In genomic region chr12:111533096-111533794, GRCm38 (mm10) we compare ENCODE assay signal across 23 mouse cellular contexts. TPM values are rescaled to one million over a fixed set of nuclear protein-coding genes. Genes with fewer than 3 reads are reported as not detected.
A peak's percentile ranks its signal among the peaks of the same experiment; 100 is the strongest.
DNase-seq lines count a peak whose midpoint lies in the region; ATAC-seq and TF ChIP-seq lines count a peak whose summit lies in the region.
"Had no signal": no experiment of that assay in that cellular context is flagged by ENCODE, and none has a peak within 500 bp of the region (broad histone marks: within the 10 kb centered on the region; RNA-seq: fewer than 3 reads in every experiment).

No protein-coding gene starts in this region.

- no peaks in the 10 kb centered on the region for H3K9me3 ChIP-seq in hindbrain, embryonic 13.5 days
- no peaks in the 10 kb centered on the region for H3K9me3 ChIP-seq in hindbrain, embryonic 11.5 days (ENCODE audit: control insufficient read depth, low read length)
- H3K9me3 ChIP-seq: embryonic facial prominence, embryonic 15.5 days; forebrain, embryonic 15.5 days; heart, embryonic 15.5 days; hindbrain, embryonic 15.5 days had no signal

- no peak for ATAC-seq in hindbrain, embryonic 13.5 days (ENCODE audit: low FRiP score)
- no peak for ATAC-seq in hindbrain, embryonic 11.5 days (ENCODE audit: low FRiP score)
- ATAC-seq: forebrain, embryonic 15.5 days had no signal

- H3K4me3 ChIP-seq in hindbrain, embryonic 13.5 days, result no peak overlapping the region
- H3K4me3 ChIP-seq in hindbrain, embryonic 11.5 days (ENCODE audit: low read depth, low read length), result no peak overlapping the region
- H3K4me3 ChIP-seq in cortical plate, adult 2 months (ENCODE audit: insufficient read depth, low read length), result no peak overlapping the region
- H3K4me3 ChIP-seq: embryonic facial prominence, embryonic 15.5 days; erythroblast, embryonic 14.5 days; forebrain, embryonic 15.5 days; heart, adult 2 months; heart, embryonic 15.5 days; hindbrain, embryonic 15.5 days had no signal

- WGBS in hindbrain, embryonic 13.5 days, result 70% methylated on average over 11 of the region's 11 CpGs
- 65% methylated on average over 11 of the region's 11 CpGs for WGBS in hindbrain, embryonic 11.5 days

- 0 out of 2 replicates have a peak overlapping the region, but pooled peaks have one; percentile 24 for H3K9ac ChIP-seq in hindbrain, embryonic 13.5 days
- no peak overlapping the region for H3K9ac ChIP-seq in hindbrain, embryonic 11.5 days (ENCODE audit: low read depth, low read length)
- H3K9ac ChIP-seq: embryonic facial prominence, embryonic 15.5 days; forebrain, embryonic 15.5 days; heart, embryonic 15.5 days; hindbrain, embryonic 15.5 days had no signal

- H3K4me2 ChIP-seq in hindbrain, embryonic 13.5 days, result no peak overlapping the region
- no peak overlapping the region for H3K4me2 ChIP-seq in hindbrain, embryonic 11.5 days (replicated peaks; ENCODE audit: low read depth, low read length)
- H3K4me2 ChIP-seq: embryonic facial prominence, embryonic 15.5 days; forebrain, embryonic 15.5 days; heart, embryonic 11.5 days; heart, embryonic 15.5 days; hindbrain, embryonic 15.5 days had no signal

- peak; percentile 82; the same call in 1 of the 2 replicates for TF ChIP-seq POLR2A in cortical plate, adult 2 months (IDR thresholded peaks at IDR 0.05; ENCODE audit: extremely low read depth, insufficient read depth, low read length)

- no peaks in the 10 kb centered on the region for H3K36me3 ChIP-seq in hindbrain, embryonic 13.5 days
- H3K36me3 ChIP-seq in hindbrain, embryonic 11.5 days (ENCODE audit: control insufficient read depth, insufficient read depth, low read length), result no peaks in the 10 kb centered on the region
- H3K36me3 ChIP-seq: embryonic facial prominence, embryonic 15.5 days; forebrain, embryonic 15.5 days; heart, embryonic 15.5 days; hindbrain, embryonic 15.5 days had no signal

- no peak for DNase-seq in hindbrain, embryonic 11.5 days (ENCODE audit: low spot score)
- peak; percentile 34 to 75 for DNase-seq in left cerebral cortex, postnatal 25 days (ENCODE audit: low spot score in 2 of 2)
- no peak for DNase-seq in left cerebral cortex, adult 11 months (ENCODE audit: low spot score)
- peak; percentile 37 for DNase-seq in right cerebral cortex, postnatal 25 days
- DNase-seq in right cerebral cortex, postnatal 14 days, result no peak
- no peak for DNase-seq in spleen, postnatal 14 days (ENCODE audit: low spot score in 2 of 2)
- DNase-seq: adrenal gland, adult 2 months; adrenal gland, postnatal 25 days; cerebellum, adult 2 months; cerebellum, postnatal 10 days; embryo, embryonic 11 days; gastrocnemius, postnatal 14 days; heart, adult 2 months; heart, postnatal 14 days had no signal

- intact Hi-C loops in left cerebral cortex, postnatal 25 days (cut with DNase I), result no loop called here

- no peak for TF ChIP-seq CTCF in cortical plate, adult 2 months (IDR thresholded peaks at IDR 0.05; ENCODE audit: extremely low read depth, insufficient read depth, low read length)

- H3K4me1 ChIP-seq in hindbrain, embryonic 13.5 days (replicated peaks), result peaks cover 19% of the 10 kb centered on the region
- peaks cover 4% of the 10 kb centered on the region; the same call in 1 of the 2 replicates for H3K4me1 ChIP-seq in hindbrain, embryonic 11.5 days (replicated peaks; ENCODE audit: control insufficient read depth, insufficient read depth, low read length)
- H3K4me1 ChIP-seq in cortical plate, adult 2 months (ENCODE audit: control insufficient read depth, insufficient read depth, low read length), result no peaks in the 10 kb centered on the region; the same call in none of the 2 replicates

- no peak overlapping the region for H3K27ac ChIP-seq in hindbrain, embryonic 13.5 days
- H3K27ac ChIP-seq in hindbrain, embryonic 11.5 days (ENCODE audit: low read depth, low read length), result no peak overlapping the region
- no peak overlapping the region for H3K27ac ChIP-seq in cortical plate, adult 2 months (ENCODE audit: insufficient read depth, low read length)
- H3K27ac ChIP-seq: embryonic facial prominence, embryonic 15.5 days; forebrain, embryonic 15.5 days; heart, adult 2 months; heart, embryonic 15.5 days; hindbrain, embryonic 15.5 days had no signal

- H3K27me3 ChIP-seq in hindbrain, embryonic 13.5 days, result 0 out of 2 replicates have a peak, but pooled peaks cover 2% of the 10 kb centered on the region
- no peaks in the 10 kb centered on the region for H3K27me3 ChIP-seq in hindbrain, embryonic 11.5 days (ENCODE audit: control insufficient read depth, insufficient read depth, low read length)
- H3K27me3 ChIP-seq: embryonic facial prominence, embryonic 15.5 days; forebrain, embryonic 15.5 days; hindbrain, embryonic 15.5 days had no signal

RNA-seq across cellular contexts. Expression of gene Eif5, which starts 4.6 kb away (rescaled TPM):
- 630 TPM in 2 replicates for polyA plus RNA-seq in hindbrain, embryonic 13.5 days (2015; fragmentation: Nextera tagmentation; extraction: Ambion mirVana)
- polyA plus RNA-seq in hindbrain, embryonic 11.5 days (2014; fragmentation: Nextera tagmentation; extraction: Ambion mirVana), result 695 and 707 TPM in 2 replicates
- total RNA-seq in left cerebral cortex, postnatal 25 days (2021), result 100 to 1,000 TPM; 243 to 251 TPM
- 149 and 160 TPM in 2 replicates for polyA plus RNA-seq in cortical plate, adult 2 months (2012; rRNA removed)

RNA-seq across cellular contexts. Expression of gene Mark3, which starts 41.1 kb away (rescaled TPM):
- 50.6 and 50.9 TPM in 2 replicates for polyA plus RNA-seq in hindbrain, embryonic 13.5 days (2015; fragmentation: Nextera tagmentation; extraction: Ambion mirVana)
- polyA plus RNA-seq in hindbrain, embryonic 11.5 days (2014; fragmentation: Nextera tagmentation; extraction: Ambion mirVana), result 76.6 and 76.8 TPM in 2 replicates
- 100 to 1,000 TPM; 107 to 109 TPM for total RNA-seq in left cerebral cortex, postnatal 25 days (2021)
- polyA plus RNA-seq in cortical plate, adult 2 months (2012; rRNA removed), result 73.9 and 76.5 TPM in 2 replicates

RNA-seq across cellular contexts. Expression of gene Gm266, which starts 47.6 kb away (rescaled TPM):
- polyA plus RNA-seq in hindbrain, embryonic 13.5 days (2015; fragmentation: Nextera tagmentation; extraction: Ambion mirVana), result 1.7 and 2.0 TPM in 2 replicates
- 8.9 and 10.1 TPM in 2 replicates for polyA plus RNA-seq in hindbrain, embryonic 11.5 days (2014; fragmentation: Nextera tagmentation; extraction: Ambion mirVana)
- total RNA-seq in left cerebral cortex, postnatal 25 days (2021), result 1 to 10 TPM; 3.2 to 4.5 TPM
- polyA plus RNA-seq in cortical plate, adult 2 months (2012; rRNA removed), result 6.3 and 9.1 TPM in 2 replicates
- total RNA-seq: adrenal gland, postnatal 25 days; hematopoietic stem cell, adult 5-6 weeks had no signal
- polyA plus RNA-seq: erythroblast, embryonic 14.5 days had no signal

Comparison
In these comparisons a context has a peak if more than half of its experiments do, and no peak if none do; other contexts are left out.
1. DNase-seq: peak in left cerebral cortex, postnatal 25 days (2 of 2) and right cerebral cortex, postnatal 25 days (single experiment); none in hindbrain, embryonic 11.5 days (single experiment), left cerebral cortex, adult 11 months (single experiment), right cerebral cortex, postnatal 14 days (single experiment) and spleen, postnatal 14 days (0 of 2).